In genomic region chr9:84253022-84253991, GRCm38 (mm10) we compare ENCODE assay signal across 9 mouse cellular contexts.
A peak's percentile ranks its signal among the peaks of the same experiment; 100 is the strongest.
DNase-seq lines count a peak whose midpoint lies in the region; ATAC-seq lines count a peak whose summit lies in the region.
"Had no signal": no experiment of that assay in that cellular context is flagged by ENCODE, and none has a peak within 500 bp of the region (broad histone marks: within the 10 kb centered on the region; RNA-seq: fewer than 3 reads in every experiment).

No protein-coding gene starts in this region.

- H3K36me3 ChIP-seq in hindbrain, embryonic 11.5 days (ENCODE audit: control insufficient read depth, insufficient read depth, low read length) = no peaks in the 10 kb centered on the region
- H3K36me3 ChIP-seq: liver, embryonic 15.5 days had no signal

- no peaks in the 10 kb centered on the region for H3K27me3 ChIP-seq in hindbrain, embryonic 11.5 days (ENCODE audit: control insufficient read depth, insufficient read depth, low read length)
- H3K27me3 ChIP-seq: liver, embryonic 15.5 days had no signal

- no peak overlapping the region for H3K27ac ChIP-seq in hindbrain, embryonic 11.5 days (ENCODE audit: low read depth, low read length)
- H3K27ac ChIP-seq: liver, embryonic 15.5 days had no signal

- DNase-seq in heart, adult 18-20 months = peak; percentile 10 to 20
- no peak for DNase-seq in heart, adult 9 months (ENCODE audit: low spot score in 2 of 2)
- DNase-seq in R1 (ENCODE audit: low read depth, low spot score) = peak; percentile 90
- peak; percentile 76 for DNase-seq in embryo, embryonic 10 days (ENCODE audit: low spot score)
- DNase-seq in hindbrain, embryonic 11.5 days (ENCODE audit: low spot score) = peak; percentile 75
- peak; percentile 22 to 53 for DNase-seq in layer of hippocampus, postnatal 10 days (ENCODE audit: low spot score in 2 of 2)
- DNase-seq in right cerebral cortex, postnatal 10 days (ENCODE audit: low spot score in 2 of 2) = peak; percentile 42 to 46

- WGBS in hindbrain, embryonic 11.5 days = 22% methylated on average over 7 of the region's 7 CpGs

- H3K4me3 ChIP-seq in hindbrain, embryonic 11.5 days (ENCODE audit: low read depth, low read length) = no peak overlapping the region
- H3K4me3 ChIP-seq: liver, embryonic 15.5 days had no signal

- no peaks in the 10 kb centered on the region for H3K4me1 ChIP-seq in hindbrain, embryonic 11.5 days (replicated peaks; ENCODE audit: control insufficient read depth, insufficient read depth, low read length)
- H3K4me1 ChIP-seq: liver, embryonic 15.5 days had no signal

- no peak overlapping the region for H3K9ac ChIP-seq in hindbrain, embryonic 11.5 days (ENCODE audit: low read depth, low read length)
- H3K9ac ChIP-seq: liver, embryonic 15.5 days had no signal

- no peak overlapping the region for H3K4me2 ChIP-seq in hindbrain, embryonic 11.5 days (replicated peaks; ENCODE audit: low read depth, low read length)
- H3K4me2 ChIP-seq: liver, embryonic 15.5 days had no signal

- peak; percentile 88 for ATAC-seq in hindbrain, embryonic 11.5 days (ENCODE audit: low FRiP score)
- ATAC-seq in megakaryocyte, adult 5-6 weeks (ENCODE audit: poor library complexity, severe bottlenecking) = peak; percentile 92

- no peaks in the 10 kb centered on the region for H3K9me3 ChIP-seq in hindbrain, embryonic 11.5 days (ENCODE audit: control insufficient read depth, low read length)
- H3K9me3 ChIP-seq: liver, embryonic 15.5 days had no signal

Comparison
In these comparisons a context has a peak if more than half of its experiments do, and no peak if none do; other contexts are left out.
1. DNase-seq: peak in heart, adult 18-20 months (2 of 2), R1 (single experiment), embryo, embryonic 10 days (single experiment), hindbrain, embryonic 11.5 days (single experiment), layer of hippocampus, postnatal 10 days (2 of 2) and right cerebral cortex, postnatal 10 days (2 of 2); none in heart, adult 9 months (0 of 2).